Mouse (Mus musculus): ENCODE data around the gene Defb48.

DNA sequence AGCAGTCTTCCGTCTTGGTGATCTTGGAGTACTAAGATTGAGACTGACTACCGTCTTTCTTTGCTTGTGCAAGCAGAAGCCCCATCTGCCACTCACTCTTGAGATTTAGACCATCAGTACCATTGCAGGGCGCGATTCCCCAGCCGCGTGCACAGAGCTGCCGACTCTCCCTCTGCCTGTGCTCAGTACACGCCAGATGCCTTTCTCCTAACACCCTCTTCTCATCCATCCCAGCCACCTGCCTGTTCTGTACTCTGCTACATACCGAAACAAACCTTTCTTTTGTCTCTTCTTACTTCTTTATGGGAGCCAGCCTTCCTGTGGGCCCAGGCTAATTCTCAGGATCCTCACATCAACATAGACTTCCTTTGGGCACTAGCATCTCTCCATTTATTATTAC is 48.9 kb downstream of the Defb48 start:
- TF ChIP-seq CTCF (IDR thresholded peaks at IDR 0.05; ENCODE audit: low read depth) (no peak), EP300 (IDR thresholded peaks at IDR 0.05; ENCODE audit: low read depth) (no peak)

All from liver, postnatal 0 days (tissue).